In genomic region chrX:139805918-139806317, GRCm38 (mm10) we compare ENCODE assay signal across 17 mouse cellular contexts. TPM values are rescaled to one million over a fixed set of nuclear protein-coding genes. Genes with fewer than 3 reads are reported as not detected.
"Had no signal": no experiment of that assay in that cellular context is flagged by ENCODE, and none has a peak within 500 bp of the region (broad histone marks: within the 10 kb centered on the region; RNA-seq: fewer than 3 reads in every experiment).

No protein-coding gene starts in this region.

- H3K27ac ChIP-seq: left cerebral cortex, adult 2 months; limb, embryonic 10.5 days; liver, embryonic 13.5 days; lung, embryonic 15.5 days; midbrain, embryonic 12.5 days; neural tube, embryonic 13.5 days had no signal

- H3K4me1 ChIP-seq: limb, embryonic 10.5 days; liver, embryonic 13.5 days; lung, embryonic 15.5 days; midbrain, embryonic 12.5 days; neural tube, embryonic 13.5 days had no signal

- H3K27me3 ChIP-seq: liver, embryonic 13.5 days; lung, embryonic 15.5 days had no signal

- H3K4me2 ChIP-seq: liver, embryonic 13.5 days; lung, embryonic 15.5 days; midbrain, embryonic 12.5 days; neural tube, embryonic 13.5 days had no signal

- H3K9ac ChIP-seq: liver, embryonic 13.5 days; liver, postnatal 0 days; lung, embryonic 15.5 days; midbrain, embryonic 12.5 days; neural tube, embryonic 13.5 days had no signal

- ATAC-seq: liver, postnatal 0 days; midbrain, embryonic 16.5 days had no signal

- H3K4me3 ChIP-seq: left cerebral cortex, adult 2 months; limb, embryonic 10.5 days; liver, embryonic 13.5 days; lung, embryonic 15.5 days; midbrain, embryonic 12.5 days; neural tube, embryonic 13.5 days had no signal

- DNase-seq: liver, embryonic 13.5 days; liver, postnatal 0 days; lung, postnatal 14 days; retina, postnatal 1 day; right cerebral cortex, postnatal 4 days; thymus, postnatal 36 days had no signal

- H3K36me3 ChIP-seq: limb, embryonic 10.5 days; liver, embryonic 13.5 days; lung, embryonic 15.5 days; midbrain, embryonic 12.5 days; neural tube, embryonic 13.5 days had no signal

- H3K9me3 ChIP-seq: limb, embryonic 10.5 days; liver, embryonic 13.5 days; lung, embryonic 15.5 days; midbrain, embryonic 12.5 days; neural tube, embryonic 13.5 days had no signal

RNA-seq across cellular contexts. Expression of gene Cldn2, which starts 5.3 kb away (rescaled TPM):
- total RNA-seq: megakaryocyte-erythroid progenitor cell, adult 5-6 weeks had no signal
- polyA plus RNA-seq: limb, embryonic 10.5 days had no signal

RNA-seq across cellular contexts. Expression of gene Ripply1, which starts 23.8 kb away (rescaled TPM):
- total RNA-seq: layer of hippocampus, postnatal 25 days; left cerebral cortex, adult 2 months; left cerebral cortex, postnatal 14 days; megakaryocyte-erythroid progenitor cell, adult 5-6 weeks had no signal
- polyA plus RNA-seq: limb, embryonic 10.5 days; liver, embryonic 13.5 days; liver, postnatal 0 days; lung, embryonic 15.5 days; neural tube, embryonic 13.5 days; spleen, adult 2 months; thymus, postnatal 0 days had no signal
